Mouse (Mus musculus): ENCODE measurements around the gene Smarcb1.

- TF ChIP-seq CTCF (IDR thresholded peaks at IDR 0.05; ENCODE audit: control insufficient read depth, insufficient read depth, low read length) = no peak
- TF ChIP-seq POLR2A (IDR thresholded peaks at IDR 0.05; ENCODE audit: borderline replicate concordance, control insufficient read depth, low read depth, low read length) = no peak
These were observed 68.8 kb downstream of the Smarcb1 start for GRCm38 (mm10) chr10:75852539-75853125.
